Mouse (Mus musculus) intestine, embryonic 14.5 days (tissue): ENCODE measurements around the gene Nectin3. TPM values are rescaled to one million over a fixed set of nuclear protein-coding genes. Genes with fewer than 3 reads are reported as not detected.
A peak's percentile ranks its signal among the peaks of the same experiment; 100 is the strongest.

ENCODE experiments used
- ATAC-seq: fragments of 200-750 bp; cut with Nextera tagmentation; replicated peaks from 2 replicates; pipeline ENCODE4 v1.8.0; 2017; ENCODE audit warnings: low read depth, moderate number of reproducible peaks, moderate TSS enrichment, moderate library complexity; ENCODE audit not compliant: low FRiP score, low TSS enrichment
- DNase-seq: peaks from one replicate; pipeline ENCODE4 v3.0.0-alpha.2; 2018; ENCODE audit warnings: low spot score
- H3K27ac ChIP-seq: fragments of 300-500 bp; sonication (generic); 2 replicates; pipeline ENCODE4 v1.5.1; 2014; ENCODE audit warnings: low read depth, mild to moderate bottlenecking, control low read depth
- H3K27me3 ChIP-seq: fragments of 300-500 bp; sonication (generic); replicated peaks from 2 replicates; pipeline ENCODE4 v1.6.1; 2014; ENCODE audit warnings: low read length, control low read depth; ENCODE audit not compliant: control insufficient read depth, insufficient read depth
- H3K36me3 ChIP-seq: fragments of 300-500 bp; sonication (generic); 2 replicates; pipeline ENCODE4 v1.6.1; 2014; ENCODE audit warnings: low read length, control low read depth; ENCODE audit not compliant: control insufficient read depth, insufficient read depth
- H3K4me1 ChIP-seq: fragments of 300-500 bp; sonication (generic); replicated peaks from 2 replicates; pipeline ENCODE4 v1.6.1; 2014; ENCODE audit warnings: low read length, control low read depth, mixed read lengths; ENCODE audit not compliant: control insufficient read depth, insufficient read depth
- H3K4me2 ChIP-seq: fragments of 300-500 bp; sonication (generic); 2 replicates; pipeline ENCODE4 v1.6.1; 2014; ENCODE audit warnings: low read length
- H3K4me3 ChIP-seq: fragments of 300-500 bp; sonication (generic); 2 replicates; pipeline ENCODE4 v1.5.1; 2014; ENCODE audit warnings: low read depth, low read length, control low read depth, mixed read lengths
- H3K9ac ChIP-seq: fragments of 300-500 bp; sonication (generic); 2 replicates; pipeline ENCODE4 v1.6.1; 2014; ENCODE audit warnings: mild to moderate bottlenecking, low read length
- H3K9me3 ChIP-seq: fragments of 300-500 bp; sonication (generic); 2 replicates; pipeline ENCODE4 v1.6.1; 2016; ENCODE audit warnings: low read length, control low read depth; ENCODE audit not compliant: control insufficient read depth
- WGBS: fragments of 180-500 bp; shearing (Covaris S2); extraction: QIAGEN DNeasy Blood & Tissue Kit; methylation state at CpG from one replicate; pipeline ENCODE4 v1.1.7; 2014; 5-methylcytosine and 5-hydroxymethylcytosine counted together
- polyA plus RNA-seq: library from polyadenylated mRNA; unstranded; fragments of >200 nt; fragmentation: Nextera tagmentation; extraction: Ambion mirVana; gene quantifications from 2 replicates; pipeline ENCODE4 v1.2.1, GENCODE M21; 2014

Gene Nectin3
- polyA plus RNA-seq, result 26.5 and 47.1 TPM in 2 replicates

DNA sequence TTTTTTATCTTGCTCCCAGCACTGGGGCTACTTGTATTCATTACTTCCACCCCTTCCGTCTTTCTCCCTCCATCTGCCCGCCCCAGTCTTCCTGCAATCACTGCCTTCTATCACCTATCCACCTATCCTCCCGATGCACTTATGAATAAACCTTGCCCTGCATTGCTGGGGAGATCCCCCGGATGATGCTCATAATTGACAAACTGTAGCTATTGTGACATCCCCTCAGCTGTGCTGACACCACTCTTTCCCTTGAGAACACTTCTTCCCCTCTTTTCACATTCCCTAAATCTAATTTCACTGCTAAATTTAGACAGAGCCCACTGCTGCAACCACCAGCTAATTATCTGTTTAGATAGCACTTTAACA is at the start of gene Nectin3:
Nectin3 (minus strand) TSS at position 105 of the 369 bp plus-strand sequence.
- Histone ChIP-seq H3K4me3 (peak within 1 kb of the TSS; percentile 75), H3K4me1 (peaks cover 10% of the 10 kb centered on the region; the same call in 1 of the 2 replicates), H3K27ac (peak within 1 kb of the TSS; percentile 92), H3K36me3 (no peaks in the 10 kb centered on the region), H3K9me3 (no peaks in the 10 kb centered on the region), H3K4me2 (peak within 1 kb of the TSS; percentile 97), H3K27me3 (no peaks in the 10 kb centered on the region), H3K9ac (peak within 1 kb of the TSS; percentile 72)
- WGBS, result under 1% methylated on average over 4 of the region's 4 CpGs
- DNase-seq, result peak; percentile 51
- no peak for ATAC-seq

DNA sequence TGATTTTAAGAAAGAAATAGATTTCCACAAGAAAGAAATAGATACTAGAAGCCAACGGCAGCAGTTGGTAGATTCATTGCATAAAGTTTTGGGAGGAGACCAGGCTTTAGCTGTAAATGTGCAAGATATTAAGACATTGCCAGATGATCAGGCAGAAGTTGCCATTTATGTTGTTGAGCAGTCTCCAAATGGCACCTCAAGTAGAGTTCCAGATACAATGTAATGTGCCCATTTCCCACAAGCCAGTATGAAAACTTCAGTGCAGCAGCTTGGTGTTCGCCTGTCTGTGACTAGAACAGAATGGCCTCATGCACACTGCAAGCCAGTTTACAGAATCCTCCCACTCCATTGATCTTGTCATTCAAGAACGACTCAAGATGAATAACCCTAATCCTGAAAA is 39.8 kb upstream of the Nectin3 start:
- H3K36me3 ChIP-seq, result no peaks in the 10 kb centered on the region
- ATAC-seq, result no peak
- no peak overlapping the region for H3K27ac ChIP-seq
- no peaks in the 10 kb centered on the region for H3K27me3 ChIP-seq
- H3K9me3 ChIP-seq, result no peaks in the 10 kb centered on the region
- H3K4me2 ChIP-seq, result no peak overlapping the region
- WGBS, result 89% methylated on average over 3 of the region's 3 CpGs
- H3K4me3 ChIP-seq, result no peak overlapping the region
- no peaks in the 10 kb centered on the region for H3K4me1 ChIP-seq
- H3K9ac ChIP-seq, result no peak overlapping the region
- DNase-seq, result no peak

DNA sequence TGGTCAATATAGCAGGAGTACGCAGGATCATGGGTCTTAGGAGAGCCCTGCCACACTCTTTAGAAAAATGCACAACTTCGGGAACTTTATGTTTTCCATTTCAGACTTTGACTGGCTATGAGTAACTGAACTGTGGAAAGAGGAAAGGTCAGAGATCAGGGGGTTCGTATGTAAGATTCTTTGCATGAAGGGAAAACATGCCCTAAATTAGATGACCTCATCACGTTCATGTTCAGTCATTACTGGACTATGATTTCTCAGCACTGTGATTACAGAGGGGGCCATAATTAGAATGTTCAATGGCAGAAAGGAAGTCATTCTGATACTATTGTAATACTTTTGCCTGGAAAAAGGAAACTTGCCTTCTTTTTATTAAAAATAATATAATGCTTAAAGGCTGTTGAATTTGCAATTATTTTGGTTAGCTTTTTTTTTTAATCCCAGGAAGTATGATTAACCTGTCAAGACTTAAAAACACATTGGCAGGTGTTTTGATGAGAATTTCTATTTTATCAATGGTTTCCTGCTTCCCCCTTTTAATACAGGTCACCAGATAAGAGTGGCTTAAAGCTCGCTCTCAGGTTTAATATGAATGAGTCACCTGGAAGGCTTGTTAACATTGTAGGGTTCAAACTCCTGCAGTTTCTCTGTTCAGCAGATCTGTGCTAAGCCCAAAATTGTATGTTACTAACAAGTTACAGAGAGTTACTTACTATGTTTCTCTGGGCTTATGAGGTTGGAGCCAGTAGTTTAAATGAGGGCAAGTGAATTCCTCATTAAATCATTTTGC is 34.3 kb upstream of the Nectin3 start:
- no peaks in the 10 kb centered on the region for H3K4me1 ChIP-seq
- H3K27me3 ChIP-seq, result no peaks in the 10 kb centered on the region
- no peak overlapping the region for H3K9ac ChIP-seq
- no peaks in the 10 kb centered on the region for H3K9me3 ChIP-seq
- no peaks in the 10 kb centered on the region for H3K36me3 ChIP-seq
- 68% methylated on average over 5 of the region's 5 CpGs for WGBS
- no peak overlapping the region for H3K27ac ChIP-seq
- ATAC-seq, result no peak
- H3K4me2 ChIP-seq, result no peak overlapping the region
- no peak for DNase-seq
- no peak overlapping the region for H3K4me3 ChIP-seq

DNA sequence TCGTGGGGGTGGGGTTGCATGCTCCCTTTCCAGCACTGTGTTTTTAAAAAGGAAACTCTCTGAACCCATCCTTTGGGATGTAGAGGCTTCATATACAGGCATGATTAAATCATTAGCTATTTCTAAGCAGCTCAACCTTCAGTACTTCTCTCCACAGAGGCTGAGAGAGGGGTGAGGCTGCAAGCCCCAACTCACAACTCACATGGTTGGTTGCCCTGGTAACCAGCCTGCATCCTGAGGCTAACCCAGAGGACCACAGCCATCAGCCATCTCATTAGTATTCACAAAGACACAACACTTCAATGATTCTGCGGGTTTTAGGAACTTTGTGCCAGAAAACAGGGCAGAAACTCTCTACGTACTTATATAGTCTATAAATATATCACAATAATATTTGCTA is 32.7 kb upstream of the Nectin3 start:
- Histone ChIP-seq H3K36me3 (no peaks in the 10 kb centered on the region), H3K4me1 (no peaks in the 10 kb centered on the region), H3K27ac (no peak overlapping the region), H3K4me2 (no peak overlapping the region), H3K9ac (no peak overlapping the region), H3K9me3 (no peaks in the 10 kb centered on the region), H3K27me3 (no peaks in the 10 kb centered on the region), H3K4me3 (no peak overlapping the region)
- DNase-seq, result no peak
- WGBS, result 83% methylated on average over 3 of the region's 3 CpGs
- ATAC-seq, result no peak

DNA sequence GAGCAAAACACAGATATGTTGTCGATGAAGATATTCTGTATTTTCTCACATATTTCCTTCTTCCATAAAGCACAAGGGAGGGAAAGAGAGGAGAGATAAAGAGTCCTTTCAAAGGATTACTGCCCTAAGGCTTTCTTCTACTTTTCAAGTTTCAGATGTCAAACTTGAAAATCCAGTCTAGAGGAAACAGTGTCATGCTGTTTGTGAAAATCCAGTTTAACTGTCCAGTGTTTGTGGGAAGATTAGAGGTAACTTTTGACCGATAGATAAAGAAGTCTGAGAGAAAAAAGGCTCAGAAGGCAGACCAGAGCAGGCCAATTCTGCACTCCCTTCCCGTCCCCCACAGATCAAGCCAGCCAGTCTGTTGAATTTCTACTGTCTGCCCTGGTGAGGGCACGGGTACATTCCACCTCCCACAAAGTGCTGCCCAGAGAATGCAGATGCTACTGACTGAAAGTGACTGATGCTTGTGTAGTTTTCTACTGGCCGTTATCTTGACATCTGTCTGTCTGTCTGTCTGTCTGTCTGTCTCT is 22.6 kb upstream of the Nectin3 start:
- Histone ChIP-seq H3K27me3 (no peaks in the 10 kb centered on the region), H3K27ac (no peak overlapping the region), H3K4me3 (no peak overlapping the region), H3K4me2 (no peak overlapping the region), H3K36me3 (no peaks in the 10 kb centered on the region), H3K9ac (no peak overlapping the region), H3K9me3 (no peaks in the 10 kb centered on the region), H3K4me1 (no peaks in the 10 kb centered on the region)
- DNase-seq (no peak), ATAC-seq (0 out of 2 replicates have a peak, but pooled peaks have one; percentile 50)
- WGBS, result 50% methylated on average over 5 of the region's 5 CpGs

DNA sequence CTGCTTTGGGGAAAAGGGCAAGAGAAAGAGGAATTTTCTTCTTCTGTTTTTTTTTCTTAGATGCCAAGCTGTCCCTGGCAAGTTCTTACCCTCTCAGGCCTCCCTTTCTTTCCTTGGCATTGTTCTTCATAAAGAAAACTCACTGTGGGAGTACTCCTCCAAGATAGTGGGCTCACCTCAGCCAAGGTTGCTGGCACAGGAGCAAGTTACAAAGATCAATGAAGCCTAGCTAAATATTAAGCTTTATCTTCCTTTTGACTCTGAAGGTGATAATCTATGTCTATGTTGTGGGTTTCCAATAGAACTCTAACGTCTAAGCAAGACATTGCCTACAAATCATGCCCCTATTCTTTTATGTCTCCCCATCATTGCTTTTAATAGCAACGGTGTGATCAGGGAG is 21.3 kb upstream of the Nectin3 start:
- no peak overlapping the region for H3K9ac ChIP-seq
- no peak overlapping the region for H3K4me3 ChIP-seq
- DNase-seq (no peak), ATAC-seq (no peak)
- no peaks in the 10 kb centered on the region for H3K9me3 ChIP-seq
- no peaks in the 10 kb centered on the region for H3K36me3 ChIP-seq
- no peaks in the 10 kb centered on the region for H3K27me3 ChIP-seq
- no peaks in the 10 kb centered on the region for H3K4me1 ChIP-seq
- H3K4me2 ChIP-seq, result no peak overlapping the region
- no peak overlapping the region for H3K27ac ChIP-seq
- WGBS, result 79% methylated on average over 2 of the region's 2 CpGs

DNA sequence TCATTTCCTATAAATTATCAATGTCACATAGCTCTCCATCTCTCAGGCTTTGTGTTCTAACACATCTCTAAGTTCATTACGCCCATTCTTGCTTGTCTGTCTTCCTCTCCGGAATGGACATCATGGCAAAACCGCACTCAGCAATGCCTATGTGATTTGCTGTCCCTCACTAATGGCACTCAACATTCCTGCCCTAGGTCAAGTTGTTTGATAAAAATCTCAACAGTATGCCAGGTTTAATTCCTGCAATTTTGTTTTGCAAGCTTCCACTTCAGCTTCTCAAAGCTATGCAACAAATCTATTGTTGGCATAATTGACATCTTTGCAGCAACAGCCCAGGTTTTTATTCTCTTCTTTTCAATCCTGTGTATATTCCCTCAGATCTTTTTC is 9.6 kb upstream of the Nectin3 start:
- Histone ChIP-seq H3K4me2 (no peak overlapping the region), H3K4me1 (no peaks in the 10 kb centered on the region), H3K27ac (no peak overlapping the region), H3K36me3 (no peaks in the 10 kb centered on the region), H3K27me3 (no peaks in the 10 kb centered on the region), H3K9me3 (no peaks in the 10 kb centered on the region), H3K4me3 (no peak overlapping the region), H3K9ac (no peak overlapping the region)
- DNase-seq (no peak), ATAC-seq (no peak)
- 65% methylated on average over 3 of the region's 3 CpGs for WGBS

DNA sequence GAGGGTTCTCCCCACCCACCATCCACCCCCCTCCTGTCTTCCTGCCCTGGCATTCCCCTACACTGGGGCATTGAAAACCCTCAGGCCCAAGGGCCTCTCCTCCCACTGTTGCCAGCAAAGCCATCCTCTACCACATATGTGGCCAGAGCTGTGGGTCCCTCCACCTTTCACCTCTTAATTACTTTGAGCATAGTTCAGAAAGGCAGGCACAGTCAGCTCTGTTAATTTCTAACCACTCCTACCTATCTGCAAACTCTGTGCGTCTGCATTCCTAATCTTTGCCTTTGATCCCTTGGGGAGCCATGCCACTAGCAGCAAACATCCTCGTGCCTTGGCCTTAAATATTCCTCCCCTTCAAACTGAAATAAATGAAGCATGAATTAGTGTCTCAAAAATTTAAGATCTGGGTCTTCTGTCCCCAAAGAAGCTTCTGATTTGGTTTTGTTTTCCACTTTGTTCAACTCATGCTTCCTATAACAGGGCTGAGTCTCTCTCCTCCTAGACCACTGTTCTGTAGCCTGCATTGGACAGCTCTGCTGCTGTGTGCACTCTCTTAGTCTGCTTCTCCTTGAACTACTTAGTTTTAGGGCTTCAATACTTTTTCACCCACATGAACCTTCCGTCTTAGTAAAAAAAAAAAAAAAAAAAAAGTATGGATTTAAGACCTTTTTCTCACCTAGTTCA is 9.1 kb upstream of the Nectin3 start:
- ATAC-seq (peak; percentile 58), DNase-seq (no peak)
- no peaks in the 10 kb centered on the region for H3K9me3 ChIP-seq
- no peaks in the 10 kb centered on the region for H3K36me3 ChIP-seq
- no peak overlapping the region for H3K27ac ChIP-seq
- no peak overlapping the region for H3K4me3 ChIP-seq
- WGBS, result 29% methylated on average over 3 of the region's 3 CpGs
- H3K4me2 ChIP-seq, result no peak overlapping the region
- no peaks in the 10 kb centered on the region for H3K4me1 ChIP-seq
- no peaks in the 10 kb centered on the region for H3K27me3 ChIP-seq
- no peak overlapping the region for H3K9ac ChIP-seq
